Mouse (Mus musculus) midbrain, embryonic 13.5 days (tissue): ENCODE measurements at regions not wholly inside any gene's neighbourhood (a gene's known extent, or its start where the extent isn't known, plus 50 kb on each side); places are given as distances from the start of the nearest gene placed in this dataset. TPM values are rescaled to one million over a fixed set of nuclear protein-coding genes. Genes with fewer than 3 reads are reported as not detected.

Experiments used
- microRNA-seq: library from miRNA; unstranded; fragments of <30 nt; microRNA quantifications from one replicate; pipeline ENCODE4, GENCODE M21; 2016

Small RNAs in the stretch of these regions (microRNA-seq; reads per million reads assigned to microRNA genes)
- not detected for gene Gm22118
